Mouse (Mus musculus) brown adipose tissue, adult 24 weeks (tissue): Measurements from ENCODE around the gene Eps15. TPM values are rescaled to one million over a fixed set of nuclear protein-coding genes. Genes with fewer than 3 reads are reported as not detected.
"Not testable (repeated sequence)": the region's sequence is repeated elsewhere in the genome, so short reads cannot be mapped to it uniquely, and the experiment has no call there.

Source experiments
- H3K27ac ChIP-seq: fragments of 200-500 bp; replicated peaks from 2 replicates; pipeline ENCODE4 v1.5.1; 2012; ENCODE audit warnings: low read depth, mild to moderate bottlenecking, low read length
- H3K4me1 ChIP-seq: fragments of 200-500 bp; 2 replicates; pipeline ENCODE4 v1.6.1; 2012; ENCODE audit warnings: low read length, mixed read lengths; ENCODE audit not compliant: control insufficient read depth, insufficient read depth, insufficient read length
- H3K4me3 ChIP-seq: fragments of 200-500 bp; 2 replicates; pipeline ENCODE4 v1.5.1; 2012; ENCODE audit warnings: low read depth, mild to moderate bottlenecking, low read length, moderate library complexity; ENCODE audit not compliant: insufficient read depth
- polyA plus RNA-seq: library from polyadenylated mRNA; stranded (reverse); fragments of >200 nt; gene quantifications from 2 replicates; pipeline ENCODE4 v1.2.4, GENCODE M21; 2012; ENCODE audit not compliant: missing spikeins, insufficient read depth, insufficient read length

The Eps15 gene
- polyA plus RNA-seq, 1 experiment: 35.0 TPM

GRCm38 (mm10) chr4:109404908-109405307 lies 124.8 kb downstream of the Eps15 start:
- H3K4me3 ChIP-seq, H3K27ac ChIP-seq, H3K4me1 ChIP-seq: not testable (repeated sequence)

DNA sequence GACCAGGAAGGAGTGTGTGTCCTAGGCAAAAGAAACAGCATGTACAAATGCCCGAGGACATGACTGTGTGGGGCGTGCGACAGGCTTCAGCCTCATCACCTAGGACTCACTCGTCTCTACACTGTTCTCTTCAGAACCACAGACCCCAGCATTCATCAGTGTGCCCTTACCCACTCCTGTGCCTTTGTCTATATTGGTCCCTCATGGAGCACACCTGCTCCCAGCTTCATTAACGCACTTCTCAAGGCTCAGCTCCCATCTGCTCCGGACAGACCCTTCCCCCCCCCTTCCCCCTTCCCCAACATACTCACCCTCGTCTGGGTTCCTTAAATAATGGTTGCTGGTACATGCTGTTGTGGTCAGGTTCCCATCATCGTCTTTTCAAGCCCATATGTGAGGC lies 125.3 kb downstream of the Eps15 start:
- H3K27ac ChIP-seq: no peak overlapping the region
- H3K4me3 ChIP-seq: no peak overlapping the region
- peaks cover 4% of the 10 kb centered on the region for H3K4me1 ChIP-seq

- Histone ChIP-seq H3K27ac (no peak overlapping the region), H3K4me1 (peaks cover 4% of the 10 kb centered on the region), H3K4me3 (peak overlapping the region; percentile 61)
These were observed 126.0 kb downstream of the Eps15 start for GRCm38 (mm10) chr4:109406054-109406485.

- peak within 1 kb of the TSS; percentile 61 for H3K4me3 ChIP-seq
- H3K4me1 ChIP-seq: peaks cover 4% of the 10 kb centered on the region
- H3K27ac ChIP-seq: no peak within 1 kb of the TSS
These were observed 126.6 kb downstream of the Eps15 start, which contains the start of gene Ttc39a for GRCm38 (mm10) chr4:109406486-109407175. Gene Ttc39a, plus strand, starts transcription at chr4:109406623.

DNA sequence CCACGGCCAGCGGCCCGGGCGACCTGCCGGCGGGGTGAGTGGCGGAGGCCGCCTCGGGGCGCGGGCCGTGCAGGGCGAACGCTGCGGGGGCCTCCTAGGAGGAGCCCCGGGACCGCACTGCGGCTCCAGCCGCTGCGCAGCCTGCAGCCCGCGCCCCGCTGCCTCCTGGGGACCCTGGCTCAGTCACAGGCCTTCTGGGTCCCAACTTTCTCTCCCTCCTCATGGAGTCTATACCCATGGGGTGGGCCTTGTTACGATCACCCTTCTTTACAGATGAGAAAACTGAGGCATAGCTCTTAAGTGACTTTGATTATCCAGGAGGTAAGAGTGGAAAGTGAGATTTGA lies 127.1 kb downstream of the Eps15 start:
- Histone ChIP-seq H3K4me1 (peaks cover 4% of the 10 kb centered on the region), H3K4me3 (peak overlapping the region; percentile 61), H3K27ac (no peak overlapping the region)

DNA sequence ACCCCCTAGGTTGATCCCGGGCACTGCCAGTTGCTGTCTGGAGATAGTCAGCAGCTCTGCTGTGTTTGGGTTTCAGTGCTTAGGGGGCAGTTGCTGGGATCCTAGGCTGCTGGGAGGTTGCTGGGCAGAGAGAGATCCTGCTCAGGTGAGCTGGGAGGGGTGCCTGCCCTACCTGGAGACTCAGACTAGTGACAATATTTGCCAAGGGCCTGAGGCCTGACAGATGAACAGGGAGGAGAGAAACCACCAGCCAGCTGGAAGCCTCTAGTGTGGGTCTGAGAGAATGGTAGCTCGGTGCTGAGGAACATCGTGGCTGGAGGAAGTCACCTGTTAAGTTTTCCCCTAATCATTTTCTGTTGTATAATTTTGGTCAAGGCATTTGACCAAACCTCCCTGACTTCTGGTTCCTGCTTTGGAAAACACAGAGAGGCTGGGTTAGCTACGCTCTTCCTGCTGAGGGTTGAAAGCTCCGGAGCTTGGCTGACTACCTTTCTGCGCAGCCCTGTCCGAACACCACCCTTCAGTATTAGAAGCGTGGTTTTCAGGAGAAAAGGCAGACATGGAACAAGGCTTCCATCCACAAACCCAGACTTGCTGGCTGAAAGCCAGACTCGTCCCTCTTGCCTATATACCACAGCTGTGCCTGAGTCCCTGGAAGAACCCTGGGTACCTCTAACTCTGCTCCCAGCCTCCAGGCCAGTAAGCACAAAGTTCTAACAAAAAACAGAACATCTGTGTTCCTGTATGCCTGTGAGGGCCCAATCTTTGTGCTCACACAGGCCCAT lies 127.8 kb downstream of the Eps15 start:
- Histone ChIP-seq H3K27ac (no peak overlapping the region), H3K4me1 (peaks cover 4% of the 10 kb centered on the region), H3K4me3 (no peak overlapping the region)

DNA sequence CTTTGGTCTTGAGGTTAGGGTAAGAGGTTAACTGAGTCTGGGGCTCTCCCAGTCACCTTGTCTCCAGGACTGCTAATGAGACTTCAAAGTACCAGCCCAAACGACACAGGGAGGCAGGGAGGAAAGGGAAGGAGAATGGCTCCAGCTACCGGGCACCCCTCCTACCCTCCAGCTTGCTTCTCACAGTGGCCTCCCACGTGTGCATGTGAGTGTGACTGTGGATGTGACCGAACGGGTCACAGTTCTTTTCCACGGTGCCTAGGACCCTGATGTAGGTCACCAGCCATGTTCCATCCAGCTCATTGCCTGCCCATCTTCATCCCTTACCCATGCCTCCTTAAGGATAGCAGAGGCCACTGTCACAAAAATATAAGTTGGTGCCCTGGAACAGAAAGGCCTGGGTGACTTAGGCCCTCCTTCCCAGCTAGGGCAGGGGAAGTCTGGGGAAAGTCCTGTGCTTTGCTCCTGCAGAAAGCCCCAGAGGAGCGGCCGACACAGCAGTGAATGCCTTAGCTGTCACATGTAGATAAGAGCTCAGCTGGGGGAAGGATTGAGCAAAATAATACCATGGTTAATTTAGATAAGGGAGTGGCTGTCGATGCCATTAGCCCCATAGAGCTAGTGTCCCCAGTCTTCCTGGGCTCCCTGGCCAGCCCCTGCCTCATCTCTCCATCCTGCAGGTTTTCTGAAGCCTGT lies 130.8 kb downstream of the Eps15 start:
- Histone ChIP-seq H3K4me1 (peaks cover 4% of the 10 kb centered on the region), H3K4me3 (no peak overlapping the region), H3K27ac (no peak overlapping the region)

GRCm38 (mm10) chr4:109411377-109411967 lies 131.4 kb downstream of the Eps15 start:
- Histone ChIP-seq H3K27ac (no peak overlapping the region), H3K4me3 (no peak overlapping the region), H3K4me1 (peaks cover under 1% of the 10 kb centered on the region)

- no peak overlapping the region for H3K4me3 ChIP-seq
- no peak overlapping the region for H3K27ac ChIP-seq
These were observed 132.2 kb downstream of the Eps15 start for GRCm38 (mm10) chr4:109412233-109412632.

GRCm38 (mm10) chr4:109417998-109418397 lies 137.9 kb downstream of the Eps15 start:
- H3K4me1 ChIP-seq: no peaks in the 10 kb centered on the region
- no peak overlapping the region for H3K27ac ChIP-seq
- H3K4me3 ChIP-seq: no peak overlapping the region

More at GRCm38 (mm10) chr4:109412233-109412632, 132.2 kb downstream of the Eps15 start:
- no peaks in the 10 kb centered on the region for H3K4me1 ChIP-seq

DNA sequence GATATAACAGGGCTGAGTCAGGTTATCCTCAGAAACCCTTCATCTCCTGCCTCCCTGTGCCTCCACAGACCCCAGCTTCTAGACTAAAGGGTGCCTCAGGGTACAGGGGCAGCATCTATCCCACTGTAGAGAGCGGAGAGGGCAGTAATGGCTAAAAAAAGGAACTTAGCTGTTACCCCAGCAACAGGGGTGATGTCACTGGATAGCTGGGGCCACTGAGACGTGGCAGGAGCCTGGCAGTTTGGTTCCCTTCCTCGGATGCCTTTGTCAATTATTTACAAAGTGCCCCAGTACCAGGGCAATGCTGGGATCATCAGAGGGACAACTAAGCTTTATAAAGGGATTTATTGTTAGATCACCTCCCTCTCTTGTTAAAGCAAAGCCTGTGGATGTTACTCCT lies 138.9 kb downstream of the Eps15 start:
- no peaks in the 10 kb centered on the region for H3K4me1 ChIP-seq
- H3K27ac ChIP-seq: no peak overlapping the region
- H3K4me3 ChIP-seq: no peak overlapping the region

GRCm38 (mm10) chr4:109419563-109419962 lies 139.5 kb downstream of the Eps15 start:
- Histone ChIP-seq H3K4me3 (no peak overlapping the region), H3K27ac (no peak overlapping the region), H3K4me1 (no peaks in the 10 kb centered on the region)

- Histone ChIP-seq H3K27ac (no peak overlapping the region), H3K4me3 (no peak overlapping the region), H3K4me1 (no peaks in the 10 kb centered on the region)
These were observed 140.2 kb downstream of the Eps15 start for GRCm38 (mm10) chr4:109420138-109420795.

DNA sequence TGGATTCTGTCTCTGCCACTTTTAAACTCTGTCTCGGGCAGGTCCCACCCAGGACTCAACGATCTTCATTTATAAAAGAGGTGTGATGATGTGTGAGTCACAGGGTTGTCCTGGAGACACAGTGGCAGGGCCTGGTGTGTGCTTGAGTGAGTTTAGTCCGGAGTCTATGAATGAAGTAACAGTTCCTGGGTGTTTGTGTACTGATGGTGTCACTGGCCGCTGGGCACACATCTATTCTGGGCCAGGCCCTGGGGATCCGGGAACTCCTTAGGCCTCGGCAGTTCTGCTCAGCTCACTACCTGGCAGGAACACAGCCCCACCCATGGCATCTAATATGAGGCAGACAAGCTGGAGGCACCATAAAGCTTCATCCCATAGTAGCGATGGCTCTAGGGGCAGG lies 141.5 kb downstream of the Eps15 start:
- H3K4me3 ChIP-seq: no peak overlapping the region
- H3K27ac ChIP-seq: no peak overlapping the region
- no peaks in the 10 kb centered on the region for H3K4me1 ChIP-seq

GRCm38 (mm10) chr4:109422436-109422835 lies 142.4 kb downstream of the Eps15 start:
- Histone ChIP-seq H3K27ac (no peak overlapping the region), H3K4me1 (no peaks in the 10 kb centered on the region), H3K4me3 (no peak overlapping the region)
